Mouse (Mus musculus) monocyte, adult 2 months (primary cell): ENCODE data around the gene Cox4i1.
A peak's percentile ranks its signal among the peaks of the same experiment; 100 is the strongest.

Experiments
- DNase-seq, 2 experiments: peaks; one replicate each; pipeline ENCODE4 v3.0.0; 2022; ENCODE audit warnings: low spot score in 2 of 2, low read depth in 1 of 2

Cox4i1 gene

DNA sequence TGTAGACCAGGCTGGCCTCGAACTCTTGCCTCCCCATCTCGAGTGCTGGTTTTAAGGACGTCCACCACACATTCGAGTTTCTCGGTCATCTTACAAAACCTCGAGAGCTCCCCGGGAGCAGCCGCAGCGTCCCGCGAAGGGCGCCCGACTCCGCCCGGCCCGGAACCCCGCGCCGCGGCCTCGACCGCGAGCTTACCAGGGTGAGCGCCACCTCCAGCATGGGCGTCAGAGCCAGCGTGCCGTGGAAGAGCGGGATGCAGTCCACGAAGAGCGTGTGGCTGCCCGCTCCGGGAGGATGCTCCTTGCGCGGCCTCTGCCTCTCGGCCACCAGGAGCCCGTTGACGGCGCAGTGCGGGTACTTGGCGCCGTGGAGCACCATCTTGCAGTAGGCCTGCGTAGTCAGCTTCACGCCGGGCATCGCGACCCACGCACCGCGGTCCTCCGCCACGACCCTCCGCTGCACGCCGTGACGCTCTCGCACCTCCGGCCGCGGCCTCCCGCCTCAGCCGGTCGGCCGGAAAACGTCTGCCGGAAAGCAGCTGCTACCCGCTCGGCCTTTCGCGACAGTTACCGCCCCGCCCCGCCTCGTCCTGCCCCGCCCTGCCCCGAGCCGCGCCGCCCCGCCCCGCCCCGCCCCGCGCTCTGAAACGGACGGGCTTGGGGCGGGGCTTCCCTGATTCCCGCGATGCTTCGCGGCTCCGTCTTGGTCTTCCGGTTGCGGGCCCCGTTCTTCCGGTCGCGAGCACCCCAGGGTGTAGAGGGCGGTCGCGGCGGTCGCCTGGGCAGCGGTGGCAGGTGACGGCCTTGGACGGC lies at the start of gene Cox4i1, which contains the start of gene Gm27021:
TSS of gene Cox4i1 (plus strand) at position 662 of the 813 bp plus-strand sequence.
TSS of gene Gm27021 (minus strand) at position 519 of the 813 bp plus-strand sequence.
- DNase-seq = peak; percentile 62 to 75

DNA sequence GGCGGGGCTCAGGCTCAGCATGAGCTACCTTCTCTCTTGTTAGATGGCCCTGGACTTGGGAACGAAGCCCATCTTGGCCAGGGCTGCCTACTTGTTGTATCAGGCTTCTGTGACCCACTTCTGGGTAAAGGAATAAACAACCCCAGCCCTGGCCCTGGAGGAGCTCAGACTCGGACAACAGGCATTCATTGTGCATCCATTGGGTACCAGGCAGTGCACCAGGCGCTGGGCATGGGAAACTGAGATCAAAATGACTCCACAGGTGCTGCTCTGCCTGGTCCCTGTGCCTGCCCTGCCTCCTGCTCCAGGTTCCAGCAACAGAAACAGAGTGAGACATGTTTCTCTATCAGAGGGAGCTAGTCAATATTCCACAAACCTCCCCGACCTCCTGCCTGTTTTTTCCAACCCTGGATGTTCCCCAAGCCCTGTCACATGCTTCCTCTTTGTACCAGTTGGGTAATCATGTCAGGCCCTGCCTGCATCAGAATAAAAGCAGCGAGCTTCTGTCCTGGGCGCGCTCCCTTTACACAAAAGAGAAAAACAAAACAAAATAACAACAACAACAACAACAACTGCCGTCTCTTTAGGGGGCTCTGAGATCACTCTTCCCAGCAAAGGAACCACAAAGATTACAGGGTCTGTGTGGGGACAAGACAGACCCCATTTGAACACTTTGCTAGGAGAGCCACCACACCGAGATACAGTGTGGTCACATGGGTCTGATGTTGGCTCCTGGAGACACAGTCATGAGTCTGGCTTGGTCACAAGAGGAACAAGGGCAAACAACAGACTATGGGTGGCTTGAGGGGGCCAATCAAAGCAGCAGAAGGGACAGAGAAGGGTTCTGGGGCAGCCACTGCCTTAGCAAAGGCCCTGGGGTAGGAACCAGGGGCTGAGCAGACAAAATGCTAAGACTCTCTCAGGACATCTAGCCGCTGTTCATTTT lies 48.5 kb upstream of the Cox4i1 start:
- no peak for DNase-seq

DNA sequence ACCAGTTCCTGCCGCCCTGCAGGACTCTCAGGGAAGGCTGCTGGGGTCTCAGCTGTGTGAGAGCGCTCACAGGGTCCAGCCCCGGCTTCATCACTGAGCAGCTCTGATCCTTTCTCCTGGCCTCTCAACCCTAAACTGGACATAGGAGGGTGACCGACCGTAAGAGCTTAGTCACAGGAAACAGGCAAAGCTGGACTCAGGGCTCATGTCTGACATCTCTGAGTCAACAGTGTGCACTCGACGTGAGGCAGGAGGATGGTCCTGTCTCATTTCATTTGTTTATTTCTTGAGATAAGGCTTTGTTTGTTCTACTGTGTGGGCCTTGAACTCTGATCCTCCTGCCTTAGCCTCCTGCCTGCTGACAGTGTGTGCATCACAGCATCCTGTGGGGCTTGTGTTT lies 47.6 kb upstream of the Cox4i1 start:
- DNase-seq = no peak

GRCm38 (mm10) chr8:120622161-120622560 lies 45.9 kb upstream of the Cox4i1 start:
- no peak for DNase-seq

- DNase-seq = no peak
These were observed 44.4 kb upstream of the Cox4i1 start for GRCm38 (mm10) chr8:120623608-120624007.

DNA sequence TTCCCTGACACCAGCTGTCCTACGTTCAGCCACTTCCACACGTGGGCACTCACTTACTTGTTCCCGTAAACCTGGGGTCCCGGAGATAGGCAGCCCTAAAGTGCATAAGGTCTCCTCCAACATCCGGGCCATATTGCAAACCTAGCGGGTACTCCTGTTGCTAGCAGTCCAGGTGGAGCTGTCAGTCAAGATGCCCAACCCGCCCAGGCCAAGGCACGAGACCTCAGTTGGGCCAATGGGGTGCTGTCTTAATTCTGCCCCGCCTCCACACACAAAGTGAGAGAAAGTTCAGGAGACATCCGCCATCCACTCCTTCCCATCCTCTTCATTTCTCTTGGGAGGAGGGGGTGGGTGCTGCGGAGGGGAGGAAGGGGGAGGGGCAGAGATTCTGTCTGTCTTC lies 41.6 kb upstream of the Cox4i1 start:
- DNase-seq = no peak

DNA sequence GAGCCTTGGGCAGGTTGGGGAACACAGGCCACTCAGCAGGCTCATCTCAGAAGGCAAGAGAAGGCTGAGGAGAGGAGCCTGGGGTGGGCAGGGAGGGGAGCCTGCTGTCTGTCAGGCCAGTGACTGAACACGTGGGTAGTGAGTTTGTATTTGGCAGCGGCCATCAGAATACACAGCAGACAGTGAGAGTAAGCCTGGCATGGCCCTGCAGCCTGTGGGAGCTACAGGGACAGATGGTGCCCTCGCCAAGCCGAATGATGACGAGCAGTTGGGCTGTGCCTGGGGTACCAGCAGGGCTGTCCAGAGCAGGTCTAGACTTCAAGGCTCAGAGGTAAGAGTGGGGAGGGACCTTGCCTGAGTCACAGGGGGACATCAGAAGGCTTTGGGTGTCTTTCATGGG lies 40.7 kb upstream of the Cox4i1 start:
- no peak for DNase-seq

- no peak for DNase-seq
These were observed 38.0 kb upstream of the Cox4i1 start for GRCm38 (mm10) chr8:120630031-120630430.

GRCm38 (mm10) chr8:120630848-120631247 lies 37.2 kb upstream of the Cox4i1 start:
- no peak for DNase-seq

DNA sequence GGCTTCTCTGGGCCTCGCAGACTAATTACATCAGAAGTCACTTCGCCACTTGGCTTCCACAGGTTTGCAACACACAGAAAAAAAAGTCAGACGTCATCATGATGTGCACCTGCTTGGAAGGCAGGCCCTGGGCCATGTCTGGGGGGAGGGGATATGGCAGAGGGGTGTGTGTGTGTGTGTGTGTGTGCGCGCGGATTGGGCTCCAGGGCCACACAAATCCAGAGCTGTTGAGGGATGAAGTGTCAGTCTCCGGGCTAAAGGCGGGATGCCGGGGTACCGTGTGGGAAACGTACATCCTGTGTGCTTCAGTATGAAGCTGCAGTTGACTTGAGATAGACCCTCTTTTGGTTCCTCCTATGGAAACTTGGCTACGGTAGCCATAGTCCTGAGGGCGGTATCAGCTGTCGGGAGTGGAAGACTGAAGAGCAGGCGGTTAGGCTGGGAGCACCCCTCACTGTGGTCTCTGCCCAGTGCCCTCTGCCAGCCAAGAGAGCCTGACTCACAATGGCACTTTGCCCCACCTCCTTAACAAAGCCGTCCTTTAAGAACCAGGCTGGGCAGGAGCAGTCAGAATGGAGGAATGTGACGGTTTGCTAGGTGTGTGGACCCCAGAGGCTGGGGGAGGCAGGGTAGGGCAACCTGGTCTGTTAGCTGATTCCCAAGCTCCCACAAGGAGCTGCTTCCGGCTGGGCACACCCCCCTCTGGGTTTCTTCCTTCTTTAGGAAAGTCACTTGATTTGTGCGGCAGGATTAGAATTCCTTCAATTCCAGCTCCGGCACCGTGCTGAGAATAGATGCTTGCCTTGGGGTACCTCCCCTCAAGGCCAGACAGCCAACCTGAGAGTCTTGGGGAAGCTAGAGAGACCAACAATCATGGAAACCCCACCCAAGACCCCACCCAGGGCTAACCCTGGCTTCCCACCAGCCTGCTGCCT lies 36.3 kb upstream of the Cox4i1 start:
- no peak for DNase-seq

DNA sequence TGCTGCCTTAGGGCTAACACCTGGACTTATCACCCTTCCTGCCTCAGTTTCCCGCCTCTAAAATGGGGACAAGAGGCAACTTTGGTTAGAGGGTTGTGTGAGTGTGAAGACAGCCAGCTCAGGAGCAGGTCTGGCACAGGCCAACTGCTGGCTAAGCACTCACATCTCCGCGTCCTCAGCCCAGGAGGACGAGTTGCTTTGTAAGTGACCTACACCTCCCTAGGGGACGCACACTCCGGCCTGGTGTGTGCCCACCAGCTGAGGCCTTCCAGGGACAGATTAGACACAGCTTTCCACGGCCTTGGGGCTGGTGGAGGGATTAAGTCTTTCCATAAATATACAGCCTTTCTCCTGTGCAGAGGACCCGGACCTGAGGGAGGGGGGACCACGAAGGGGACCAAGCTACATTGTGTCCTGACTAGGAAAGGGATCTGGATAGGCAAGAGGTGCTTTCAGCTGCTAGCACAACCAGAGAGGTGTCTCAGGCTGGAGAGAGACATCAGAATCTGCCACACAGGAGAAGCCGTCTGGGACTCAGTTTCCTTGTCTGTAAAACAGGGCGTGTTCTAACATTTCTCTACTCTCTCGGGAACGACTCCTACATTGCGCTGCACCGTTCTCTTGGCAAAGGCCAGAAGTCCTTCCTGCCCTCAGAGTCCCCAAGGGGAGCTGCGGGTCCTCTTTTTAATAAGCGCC lies 34.9 kb upstream of the Cox4i1 start:
- no peak for DNase-seq

DNA sequence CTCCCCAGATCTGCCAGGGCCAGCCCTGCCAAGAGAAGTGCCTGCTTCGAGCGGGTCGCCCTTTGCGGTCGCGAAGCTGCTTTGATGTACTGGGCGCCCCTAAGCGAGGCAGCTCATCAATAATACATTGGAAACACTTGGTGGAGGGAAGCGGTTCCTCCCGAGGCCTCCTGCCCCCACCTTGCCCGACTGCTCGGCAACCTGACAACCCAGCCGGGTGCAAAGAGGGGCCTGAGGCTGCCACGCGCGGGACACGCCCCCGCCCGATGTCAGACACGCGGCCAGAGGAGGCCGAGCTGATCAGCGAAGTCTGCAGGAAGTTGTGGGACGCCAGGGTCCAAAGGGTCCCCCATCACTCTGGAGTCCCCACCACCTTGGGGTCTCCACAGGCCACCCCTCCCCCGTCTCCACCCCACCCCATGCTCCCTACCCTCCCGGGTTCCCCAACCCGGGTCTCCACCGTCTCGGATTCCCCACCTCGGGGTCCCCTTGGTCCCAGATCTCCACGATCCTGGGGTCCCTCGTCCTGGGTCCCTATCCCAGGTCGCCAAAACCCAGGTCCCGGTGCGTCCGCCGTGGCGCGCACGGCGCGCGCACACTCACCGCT lies 34.3 kb upstream of the Cox4i1 start:
- no peak for DNase-seq

- DNase-seq = peak in 1 of 2 experiments; percentile 12
These were observed 33.6 kb upstream of the Cox4i1 start for GRCm38 (mm10) chr8:120634329-120634839.

DNA sequence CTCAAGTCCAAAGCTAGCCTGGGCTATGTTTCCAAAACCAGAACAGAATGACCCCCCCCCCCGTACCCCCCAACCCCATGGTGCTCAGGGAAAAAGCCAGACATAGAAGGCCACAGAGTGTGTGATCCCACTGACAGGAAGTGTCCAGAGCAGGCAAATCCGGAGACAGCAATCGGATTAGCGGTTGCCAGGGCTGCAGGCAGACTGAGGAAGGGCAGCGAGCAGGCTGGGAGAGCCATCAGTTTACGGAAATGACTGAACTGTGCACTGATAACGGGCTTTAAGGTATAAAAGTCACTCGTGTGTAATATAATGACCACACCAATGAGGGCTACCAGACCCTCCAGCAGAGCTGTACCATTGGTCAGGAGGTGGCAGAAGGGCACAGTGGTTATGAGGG lies 26.8 kb upstream of the Cox4i1 start:
- DNase-seq = no peak

GRCm38 (mm10) chr8:120642031-120642662 lies 25.9 kb upstream of the Cox4i1 start:
- no peak for DNase-seq

GRCm38 (mm10) chr8:120644663-120645062 lies 23.4 kb upstream of the Cox4i1 start:
- DNase-seq = no peak

DNA sequence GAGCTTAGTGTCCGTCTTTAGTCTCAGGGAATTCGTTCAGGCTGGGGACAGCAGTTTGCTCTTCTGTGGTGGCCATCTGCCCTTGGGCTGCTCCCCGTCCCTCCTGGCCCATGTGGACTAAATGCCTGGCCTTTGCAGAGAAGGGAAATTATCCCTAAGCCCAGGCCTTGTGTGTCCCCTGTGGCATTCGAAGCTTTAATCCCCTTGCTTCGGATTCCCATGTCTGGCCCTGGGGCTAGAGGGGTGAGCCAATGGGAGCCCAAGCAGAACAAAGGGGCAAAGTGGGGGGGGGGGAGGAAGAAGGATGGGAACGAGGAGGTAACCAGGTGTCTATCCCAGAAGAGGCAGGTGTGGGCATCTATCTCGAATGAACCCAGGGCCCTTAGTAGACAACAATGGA lies 20.5 kb upstream of the Cox4i1 start, which contains the start of gene 1190005I06Rik:
TSS of gene 1190005I06Rik (minus strand) at position 101 of the 400 bp plus-strand sequence.
- no peak for DNase-seq

GRCm38 (mm10) chr8:120656322-120657052 lies 11.5 kb upstream of the Cox4i1 start:
- DNase-seq = no peak
